Mouse (Mus musculus): ENCODE data around the gene Per2. TPM values are rescaled to one million over a fixed set of nuclear protein-coding genes. Genes with fewer than 3 reads are reported as not detected.

Gene Per2
- polyA plus RNA-seq, 1 experiment from 2014 or later = 4.5 TPM

GRCm38 (mm10) chr1:91435606-91436130 lies 23.5 kb downstream of the Per2 start:
- no peak for ATAC-seq (replicated peaks; ENCODE audit: insufficient number of reproducible peaks, low FRiP score, low TSS enrichment)
- 82% methylated on average over 13 of the region's 13 CpGs for WGBS (ENCODE audit: insufficient replicate concordance)
- Histone ChIP-seq H3K4me1 (ENCODE audit: control insufficient read depth, insufficient read depth, low read length) (peaks cover 14% of the 10 kb centered on the region; the same call in 1 of the 2 replicates), H3K9ac (ENCODE audit: low read depth, low read length) (no peak overlapping the region), H3K9me3 (replicated peaks; ENCODE audit: control insufficient read depth, low read length) (no peaks in the 10 kb centered on the region), H3K27ac (ENCODE audit: low read depth, low read length) (peak overlapping the region; percentile 63; the same call in 1 of the 2 replicates), H3K4me2 (no peak overlapping the region), H3K4me3 (ENCODE audit: low read depth, low read length) (no peak overlapping the region), H3K36me3 (ENCODE audit: control insufficient read depth, insufficient read depth, low read length) (0 out of 2 replicates have a peak, but pooled peaks cover 3% of the 10 kb centered on the region), H3K27me3 (ENCODE audit: control insufficient read depth, insufficient read depth, low read length) (no peaks in the 10 kb centered on the region)

GRCm38 (mm10) chr1:91434905-91435304 lies 24.2 kb downstream of the Per2 start:
- Histone ChIP-seq H3K9me3 (replicated peaks; ENCODE audit: control insufficient read depth, low read length) (no peaks in the 10 kb centered on the region), H3K27me3 (ENCODE audit: control insufficient read depth, insufficient read depth, low read length) (no peaks in the 10 kb centered on the region), H3K27ac (ENCODE audit: low read depth, low read length) (no peak overlapping the region), H3K36me3 (ENCODE audit: control insufficient read depth, insufficient read depth, low read length) (0 out of 2 replicates have a peak, but pooled peaks cover 3% of the 10 kb centered on the region), H3K4me3 (ENCODE audit: low read depth, low read length) (no peak overlapping the region), H3K4me2 (no peak overlapping the region), H3K9ac (ENCODE audit: low read depth, low read length) (no peak overlapping the region), H3K4me1 (ENCODE audit: control insufficient read depth, insufficient read depth, low read length) (peaks cover 14% of the 10 kb centered on the region; the same call in 1 of the 2 replicates)
- no peak for ATAC-seq (replicated peaks; ENCODE audit: insufficient number of reproducible peaks, low FRiP score, low TSS enrichment)
- 86% methylated on average over 8 of the region's 8 CpGs for WGBS (ENCODE audit: insufficient replicate concordance)

- Histone ChIP-seq H3K9ac (ENCODE audit: low read depth, low read length) (no peak overlapping the region), H3K4me1 (ENCODE audit: control insufficient read depth, insufficient read depth, low read length) (peaks cover 5% of the 10 kb centered on the region; the same call in 1 of the 2 replicates), H3K27me3 (ENCODE audit: control insufficient read depth, insufficient read depth, low read length) (no peaks in the 10 kb centered on the region), H3K27ac (ENCODE audit: low read depth, low read length) (no peak overlapping the region), H3K4me2 (no peak overlapping the region), H3K4me3 (ENCODE audit: low read depth, low read length) (no peak overlapping the region), H3K9me3 (replicated peaks; ENCODE audit: control insufficient read depth, low read length) (no peaks in the 10 kb centered on the region), H3K36me3 (ENCODE audit: control insufficient read depth, insufficient read depth, low read length) (no peaks in the 10 kb centered on the region)
- ATAC-seq (replicated peaks; ENCODE audit: insufficient number of reproducible peaks, low FRiP score, low TSS enrichment) = no peak
- 74% methylated on average over 7 of the region's 7 CpGs for WGBS (ENCODE audit: insufficient replicate concordance)
These were observed 28.4 kb downstream of the Per2 start for GRCm38 (mm10) chr1:91430761-91431160.

- Histone ChIP-seq H3K4me1 (ENCODE audit: control insufficient read depth, insufficient read depth, low read length) (no peaks in the 10 kb centered on the region), H3K4me2 (no peak overlapping the region), H3K27ac (ENCODE audit: low read depth, low read length) (no peak overlapping the region), H3K9ac (ENCODE audit: low read depth, low read length) (no peak overlapping the region), H3K4me3 (ENCODE audit: low read depth, low read length) (no peak overlapping the region), H3K9me3 (replicated peaks; ENCODE audit: control insufficient read depth, low read length) (no peaks in the 10 kb centered on the region), H3K36me3 (ENCODE audit: control insufficient read depth, insufficient read depth, low read length) (no peaks in the 10 kb centered on the region), H3K27me3 (ENCODE audit: control insufficient read depth, insufficient read depth, low read length) (no peaks in the 10 kb centered on the region)
- ATAC-seq (replicated peaks; ENCODE audit: insufficient number of reproducible peaks, low FRiP score, low TSS enrichment) = no peak
- 86% methylated on average over 10 of the region's 10 CpGs for WGBS (ENCODE audit: insufficient replicate concordance)
These were observed 29.9 kb downstream of the Per2 start for GRCm38 (mm10) chr1:91429212-91429611.

- H3K9me3 ChIP-seq (replicated peaks; ENCODE audit: control insufficient read depth, low read length) = no peaks in the 10 kb centered on the region
- no peaks in the 10 kb centered on the region for H3K4me1 ChIP-seq (ENCODE audit: control insufficient read depth, insufficient read depth, low read length)
- no peak overlapping the region for H3K4me2 ChIP-seq
- H3K9ac ChIP-seq (ENCODE audit: low read depth, low read length) = no peak overlapping the region
- 34% methylated on average over 4 of the region's 4 CpGs for WGBS (ENCODE audit: insufficient replicate concordance)
- no peak overlapping the region for H3K4me3 ChIP-seq (ENCODE audit: low read depth, low read length)
- no peaks in the 10 kb centered on the region for H3K27me3 ChIP-seq (ENCODE audit: control insufficient read depth, insufficient read depth, low read length)
- H3K36me3 ChIP-seq (ENCODE audit: control insufficient read depth, insufficient read depth, low read length) = no peaks in the 10 kb centered on the region
- H3K27ac ChIP-seq (ENCODE audit: low read depth, low read length) = no peak overlapping the region
- no peak for ATAC-seq (replicated peaks; ENCODE audit: insufficient number of reproducible peaks, low FRiP score, low TSS enrichment)
These were observed 30.5 kb downstream of the Per2 start for GRCm38 (mm10) chr1:91428614-91429013.

- Histone ChIP-seq H3K4me2 (no peak overlapping the region), H3K9me3 (replicated peaks; ENCODE audit: control insufficient read depth, low read length) (no peaks in the 10 kb centered on the region), H3K27me3 (ENCODE audit: control insufficient read depth, insufficient read depth, low read length) (no peaks in the 10 kb centered on the region), H3K36me3 (ENCODE audit: control insufficient read depth, insufficient read depth, low read length) (no peaks in the 10 kb centered on the region), H3K9ac (ENCODE audit: low read depth, low read length) (no peak overlapping the region), H3K4me3 (ENCODE audit: low read depth, low read length) (no peak overlapping the region), H3K4me1 (ENCODE audit: control insufficient read depth, insufficient read depth, low read length) (no peaks in the 10 kb centered on the region), H3K27ac (ENCODE audit: low read depth, low read length) (no peak overlapping the region)
- WGBS (ENCODE audit: insufficient replicate concordance) = 71% methylated on average over 9 of the region's 9 CpGs
- no peak for ATAC-seq (replicated peaks; ENCODE audit: insufficient number of reproducible peaks, low FRiP score, low TSS enrichment)
These were observed 32.7 kb downstream of the Per2 start for GRCm38 (mm10) chr1:91426397-91426796.

GRCm38 (mm10) chr1:91420601-91421065 lies 38.5 kb downstream of the Per2 start:
- Histone ChIP-seq H3K36me3 (ENCODE audit: control insufficient read depth, insufficient read depth, low read length) (no peaks in the 10 kb centered on the region), H3K4me1 (ENCODE audit: control insufficient read depth, insufficient read depth, low read length) (no peaks in the 10 kb centered on the region), H3K4me3 (ENCODE audit: low read depth, low read length) (no peak overlapping the region), H3K27me3 (ENCODE audit: control insufficient read depth, insufficient read depth, low read length) (no peaks in the 10 kb centered on the region), H3K4me2 (no peak overlapping the region), H3K9me3 (replicated peaks; ENCODE audit: control insufficient read depth, low read length) (no peaks in the 10 kb centered on the region), H3K27ac (ENCODE audit: low read depth, low read length) (no peak overlapping the region), H3K9ac (ENCODE audit: low read depth, low read length) (no peak overlapping the region)
- WGBS (ENCODE audit: insufficient replicate concordance) = 88% methylated on average over 8 of the region's 8 CpGs
- no peak for ATAC-seq (replicated peaks; ENCODE audit: insufficient number of reproducible peaks, low FRiP score, low TSS enrichment)

- H3K9me3 ChIP-seq (replicated peaks; ENCODE audit: control insufficient read depth, low read length) = no peaks in the 10 kb centered on the region
- WGBS (ENCODE audit: insufficient replicate concordance) = 68% methylated on average over 10 of the region's 10 CpGs
- H3K4me3 ChIP-seq (ENCODE audit: low read depth, low read length) = no peak overlapping the region
- no peak overlapping the region for H3K9ac ChIP-seq (ENCODE audit: low read depth, low read length)
- H3K27me3 ChIP-seq (ENCODE audit: control insufficient read depth, insufficient read depth, low read length) = no peaks in the 10 kb centered on the region
- no peak overlapping the region for H3K4me2 ChIP-seq
- H3K4me1 ChIP-seq (ENCODE audit: control insufficient read depth, insufficient read depth, low read length) = peaks cover 4% of the 10 kb centered on the region
- H3K36me3 ChIP-seq (ENCODE audit: control insufficient read depth, insufficient read depth, low read length) = no peaks in the 10 kb centered on the region
- no peak overlapping the region for H3K27ac ChIP-seq (ENCODE audit: low read depth, low read length)
- ATAC-seq (replicated peaks; ENCODE audit: insufficient number of reproducible peaks, low FRiP score, low TSS enrichment) = no peak
These were observed 39.1 kb downstream of the Per2 start for GRCm38 (mm10) chr1:91419862-91420600.

Measured in heart, embryonic 11.5 days (tissue).